Mouse (Mus musculus) bone marrow, adult 2 months (tissue): Measurements from ENCODE around the gene Treml1. TPM values are rescaled to one million over a fixed set of nuclear protein-coding genes. Genes with fewer than 3 reads are reported as not detected.

Source experiments
- H3K27ac ChIP-seq: fragments of 200-500 bp; 2 replicates; pipeline ENCODE4 v1.5.1; 2012; ENCODE audit warnings: low read depth, mild to moderate bottlenecking, control low read depth, inconsistent platforms, low read length; ENCODE audit not compliant: control insufficient read depth, poor library complexity, insufficient read depth
- H3K4me1 ChIP-seq: fragments of 200-500 bp; 2 replicates; pipeline ENCODE4 v1.6.1; 2011; ENCODE audit warnings: low read length; ENCODE audit not compliant: control insufficient read depth, insufficient read depth
- H3K4me3 ChIP-seq: fragments of 200-500 bp; replicated peaks from 2 replicates; pipeline ENCODE3; 2011; ENCODE audit warnings: mild to moderate bottlenecking, low read depth, low read length, control low read depth; ENCODE audit not compliant: control insufficient read depth
- CTCF ChIP-seq: fragments of 200-500 bp; IDR thresholded peaks from 2 replicates; pipeline ENCODE4 v1.5.1; 2011; ENCODE audit warnings: low read length, control low read depth; ENCODE audit not compliant: control insufficient read depth, insufficient read depth
- POLR2A ChIP-seq: fragments of 200-500 bp; IDR thresholded peaks from 2 replicates; pipeline ENCODE4 v1.6.1; 2011; ENCODE audit warnings: low read depth, mild to moderate bottlenecking, control low read depth, low read length, borderline replicate concordance; ENCODE audit not compliant: control insufficient read depth
- WGBS: fragments of 180-500 bp; shearing (Covaris S2); methylation state at CpG from one replicate; pipeline ENCODE4 v1.1.7; 2018; 5-methylcytosine and 5-hydroxymethylcytosine counted together
- polyA plus RNA-seq: library from polyadenylated mRNA; stranded (reverse); fragments of >200 nt; gene quantifications from 2 replicates; pipeline ENCODE4 v1.2.4, GENCODE M21; 2011; ENCODE audit warnings: low replicate concordance; ENCODE audit not compliant: missing spikeins, insufficient read depth, insufficient read length

Treml1 gene
- polyA plus RNA-seq, 1 experiment: 115 TPM

DNA sequence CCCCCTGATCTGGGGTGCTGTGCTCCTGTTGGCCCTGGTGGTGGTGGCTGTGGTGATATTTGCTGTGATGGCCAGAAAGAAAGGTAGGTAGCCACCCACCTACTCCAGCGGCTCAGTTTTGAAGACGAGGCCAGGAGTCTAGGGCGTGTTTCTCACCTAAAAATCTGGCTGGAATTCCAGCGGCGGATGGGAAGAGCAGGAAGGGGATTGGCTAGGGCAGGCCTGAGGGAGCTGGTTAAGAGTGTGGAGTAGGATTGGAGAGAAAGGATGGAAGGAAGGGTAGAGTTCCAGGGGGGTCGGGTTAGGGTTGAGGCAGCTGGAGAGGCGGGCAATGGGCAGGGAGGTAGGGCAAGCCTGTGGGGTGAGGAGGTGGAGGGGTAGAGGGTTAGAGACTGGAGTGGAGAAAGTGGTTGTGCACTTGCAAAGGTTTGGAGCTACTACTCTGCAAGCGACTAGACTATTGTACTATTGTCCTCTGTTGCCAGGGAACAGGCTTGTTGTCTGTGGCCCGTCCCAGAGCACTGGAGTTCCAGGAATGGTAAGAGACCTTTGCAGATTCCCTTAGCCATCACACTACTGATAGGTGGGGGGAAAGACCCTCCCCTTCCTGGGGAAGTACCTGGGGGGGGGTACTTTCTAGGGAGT is 5.9 kb downstream of the Treml1 start:
- TF ChIP-seq CTCF (no peak), POLR2A (no peak)
- WGBS: 85% methylated on average over 9 of the region's 9 CpGs
- Histone ChIP-seq H3K27ac (no peak overlapping the region), H3K4me3 (no peak overlapping the region), H3K4me1 (no peaks in the 10 kb centered on the region; the same call in 1 of the 2 replicates)

DNA sequence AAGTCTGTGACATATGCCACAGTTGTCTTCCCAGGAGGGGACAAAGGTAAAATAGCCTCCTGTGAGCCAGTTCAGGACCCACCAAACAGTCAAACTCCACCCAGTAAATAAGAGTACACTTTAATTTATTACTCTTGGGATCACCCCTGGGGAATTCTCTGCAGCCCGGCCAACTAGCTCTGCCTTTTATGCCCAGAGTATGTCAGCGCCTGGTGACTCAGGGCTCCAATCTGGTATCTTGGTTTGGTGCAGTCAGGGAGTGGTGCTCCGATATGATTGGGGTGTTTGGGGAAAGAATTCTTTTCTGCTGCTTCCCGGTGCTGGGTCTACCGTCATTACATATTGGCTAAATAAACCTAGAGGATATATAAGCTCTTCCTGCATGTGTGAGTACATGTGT is 7.1 kb downstream of the Treml1 start:
- no peaks in the 10 kb centered on the region; the same call in 1 of the 2 replicates for H3K4me1 ChIP-seq
- 91% methylated on average over 5 of the region's 5 CpGs for WGBS

GRCm38 (mm10) chr17:48371621-48372020 is 11.9 kb downstream of the Treml1 start:
- Histone ChIP-seq H3K27ac (no peak overlapping the region), H3K4me1 (no peaks in the 10 kb centered on the region), H3K4me3 (no peak overlapping the region)
- TF ChIP-seq POLR2A (no peak), CTCF (no peak)

More for the DNA sequence above, 7.1 kb downstream of the Treml1 start:
- TF ChIP-seq POLR2A (no peak), CTCF (no peak)
- no peak overlapping the region for H3K4me3 ChIP-seq
- no peak overlapping the region for H3K27ac ChIP-seq

DNA sequence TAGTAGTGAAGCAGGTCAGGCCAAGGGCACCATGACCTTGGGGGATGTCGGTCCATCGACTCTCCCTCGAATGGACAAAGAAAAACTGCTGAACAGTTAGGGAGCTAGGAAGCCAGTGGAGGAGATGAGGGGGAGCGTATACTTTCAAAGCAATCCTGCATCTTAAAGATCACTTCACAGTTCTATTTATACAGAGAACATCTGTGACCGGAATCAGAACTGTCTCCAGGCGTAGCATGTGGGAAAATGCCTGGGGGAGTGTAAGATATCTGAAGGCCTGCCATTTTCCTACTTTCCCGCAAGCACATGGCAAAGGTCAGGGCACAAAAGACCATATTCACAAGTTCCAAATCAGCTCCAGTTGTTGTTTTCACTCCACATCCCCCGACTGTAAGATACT is 13.3 kb downstream of the Treml1 start:
- Histone ChIP-seq H3K4me3 (no peak overlapping the region), H3K27ac (no peak overlapping the region), H3K4me1 (no peaks in the 10 kb centered on the region)
- no peak for TF ChIP-seq POLR2A
- no peak for TF ChIP-seq CTCF
- 86% methylated on average over 8 of the region's 8 CpGs for WGBS

- WGBS: 86% methylated on average over 1 of the region's 1 CpGs
- TF ChIP-seq POLR2A (no peak), CTCF (no peak)
- H3K4me3 ChIP-seq: no peak overlapping the region
- no peak overlapping the region for H3K27ac ChIP-seq
- H3K4me1 ChIP-seq: no peaks in the 10 kb centered on the region
These were observed 16.4 kb downstream of the Treml1 start for GRCm38 (mm10) chr17:48376102-48376501.

DNA sequence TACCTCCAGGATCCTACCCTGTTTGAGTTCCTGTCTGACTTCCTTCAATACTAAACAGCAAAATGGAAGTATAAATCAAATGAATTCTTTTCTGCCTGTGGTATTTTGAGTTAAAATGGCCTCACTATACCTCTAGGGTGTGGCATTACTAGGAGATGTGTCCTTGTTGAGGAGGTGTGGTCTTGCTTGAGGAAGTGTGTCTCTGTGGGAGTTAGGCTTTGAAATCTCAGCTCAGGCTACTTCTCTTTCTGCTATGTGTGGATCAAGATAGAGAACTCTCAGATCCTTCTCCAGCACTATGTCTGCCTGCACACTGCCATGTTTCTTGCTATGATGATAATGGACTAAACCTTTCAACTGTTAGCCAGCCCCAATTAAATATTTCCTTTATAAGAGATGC is 19.3 kb downstream of the Treml1 start:
- no peaks in the 10 kb centered on the region for H3K4me1 ChIP-seq
- H3K4me3 ChIP-seq: no peak overlapping the region
- no peak overlapping the region for H3K27ac ChIP-seq
- no peak for TF ChIP-seq POLR2A
- no peak for TF ChIP-seq CTCF

GRCm38 (mm10) chr17:48385786-48386461 is 26.2 kb downstream of the Treml1 start:
- Histone ChIP-seq H3K4me3 (no peak overlapping the region), H3K4me1 (peaks cover 2% of the 10 kb centered on the region; the same call in 1 of the 2 replicates), H3K27ac (no peak overlapping the region)
- TF ChIP-seq POLR2A (no peak), CTCF (no peak)
- 9% methylated on average over 2 of the region's 2 CpGs for WGBS

- TF ChIP-seq POLR2A: no peak
- no peak for TF ChIP-seq CTCF
- H3K27ac ChIP-seq: no peak overlapping the region
- peaks cover 2% of the 10 kb centered on the region; the same call in 1 of the 2 replicates for H3K4me1 ChIP-seq
- H3K4me3 ChIP-seq: no peak overlapping the region
- 78% methylated on average over 2 of the region's 2 CpGs for whole genome bisulfite sequencing
These were observed 28.9 kb downstream of the Treml1 start for GRCm38 (mm10) chr17:48388666-48389065.

- TF ChIP-seq CTCF: no peak
- TF ChIP-seq POLR2A: no peak
- H3K4me1 ChIP-seq: peaks cover 2% of the 10 kb centered on the region; the same call in 1 of the 2 replicates
- H3K27ac ChIP-seq: no peak overlapping the region
- WGBS: 78% methylated on average over 5 of the region's 5 CpGs
- no peak overlapping the region for H3K4me3 ChIP-seq
These were observed 29.7 kb downstream of the Treml1 start for GRCm38 (mm10) chr17:48389442-48389841.

DNA sequence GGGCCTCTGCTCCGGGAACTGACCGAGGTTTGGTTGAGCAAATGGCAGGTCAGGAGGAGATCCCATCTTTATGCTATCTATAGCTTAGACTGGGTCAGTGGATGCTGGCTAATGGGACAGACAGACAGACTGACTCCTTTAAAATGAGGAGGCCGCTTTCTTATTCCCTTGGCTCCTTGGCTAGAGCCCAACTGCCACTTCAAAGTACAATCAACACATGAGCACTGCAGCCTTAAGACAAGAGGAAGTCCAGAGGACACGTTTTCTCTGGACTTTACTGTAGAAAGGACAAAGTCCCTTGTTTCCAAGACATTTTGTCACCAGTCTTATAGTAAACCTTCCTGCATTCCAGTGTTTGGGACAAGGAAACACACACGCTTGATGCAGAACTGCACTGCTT is 31.7 kb downstream of the Treml1 start:
- H3K27ac ChIP-seq: no peak overlapping the region
- TF ChIP-seq POLR2A (no peak), CTCF (no peak)
- 90% methylated on average over 5 of the region's 5 CpGs for WGBS
- no peak overlapping the region for H3K4me3 ChIP-seq
- H3K4me1 ChIP-seq: no peaks in the 10 kb centered on the region
